Mouse (Mus musculus): ENCODE measurements around the gene Klk1b27.
"Not testable (repeated sequence)": the region's sequence is repeated elsewhere in the genome, so short reads cannot be mapped to it uniquely, and the experiment has no call there.

The Klk1b27 gene

GRCm38 (mm10) chr7:44051990-44052389, at the start of gene Klk1b27:
Gene Klk1b27 (plus strand): TSS chr7:44052290.
- not testable (repeated sequence) for DNase-seq (ENCODE audit: low read depth, low spot score)

GRCm38 (mm10) chr7:44004847-44005246, 47.2 kb upstream of the Klk1b27 start:
- no peak for DNase-seq (ENCODE audit: low read depth, low spot score)

GRCm38 (mm10) chr7:44011868-44012267, 40.2 kb upstream of the Klk1b27 start, which contains the start of gene Klk1b26:
Gene Klk1b26 (plus strand): TSS chr7:44012168.
- DNase-seq (ENCODE audit: low read depth, low spot score), result not testable (repeated sequence)

GRCm38 (mm10) chr7:44014666-44015065, 37.4 kb upstream of the Klk1b27 start:
- DNase-seq (ENCODE audit: low read depth, low spot score), result not testable (repeated sequence)

GRCm38 (mm10) chr7:44015071-44015470, 37.0 kb upstream of the Klk1b27 start:
- DNase-seq (ENCODE audit: low read depth, low spot score), result no peak

- DNase-seq (ENCODE audit: low read depth, low spot score), result no peak
Observed at GRCm38 (mm10) chr7:44072117-44072516, 20.0 kb downstream of the Klk1b27 start.

GRCm38 (mm10) chr7:44077703-44078102, 25.6 kb downstream of the Klk1b27 start:
- no peak for DNase-seq (ENCODE audit: low read depth, low spot score)

GRCm38 (mm10) chr7:44096111-44096510, 44.0 kb downstream of the Klk1b27 start:
- DNase-seq (ENCODE audit: low read depth, low spot score), result no peak

GRCm38 (mm10) chr7:44102028-44102427, 49.9 kb downstream of the Klk1b27 start, which contains the start of gene Klk1b21:
Gene Klk1b21 (plus strand): TSS chr7:44102328.
- DNase-seq (ENCODE audit: low read depth, low spot score), result not testable (repeated sequence)

Data from retina, adult 2 months (tissue).